Mouse (Mus musculus) liver, embryonic 11.5 days (tissue): ENCODE data around the gene Krtap5-3. TPM values are rescaled to one million over a fixed set of nuclear protein-coding genes. Genes with fewer than 3 reads are reported as not detected.
"Not testable (repeated sequence)": the region's sequence is repeated elsewhere in the genome, so short reads cannot be mapped to it uniquely, and the experiment has no call there.

Experiments used
- ATAC-seq: fragments of 200-750 bp; cut with Nextera tagmentation; replicated peaks from 2 replicates; pipeline ENCODE4 v1.8.0; 2017; ENCODE audit warnings: moderate number of reproducible peaks, mild to moderate bottlenecking, moderate TSS enrichment, moderate library complexity; ENCODE audit not compliant: low FRiP score
- DNase-seq: peaks from one replicate; pipeline ENCODE4 v3.0.0-alpha.2; 2017; ENCODE audit warnings: low spot score
- H3K27ac ChIP-seq: fragments of 300-500 bp; sonication (generic); 2 replicates; pipeline ENCODE4 v1.5.1; 2014; ENCODE audit warnings: mild to moderate bottlenecking, low read depth, low read length, control low read depth
- H3K27me3 ChIP-seq: fragments of 300-500 bp; sonication (generic); replicated peaks from 2 replicates; pipeline ENCODE4 v1.6.1; 2014; ENCODE audit warnings: low read length, mixed read lengths; ENCODE audit not compliant: control insufficient read depth, insufficient read depth
- H3K36me3 ChIP-seq: fragments of 300-500 bp; sonication (generic); 2 replicates; pipeline ENCODE4 v1.6.1; 2014; ENCODE audit warnings: mild to moderate bottlenecking, low read length, moderate library complexity, mixed read lengths; ENCODE audit not compliant: control insufficient read depth, insufficient read depth
- H3K4me1 ChIP-seq: fragments of 300-500 bp; sonication (generic); replicated peaks from 2 replicates; pipeline ENCODE4 v1.6.1; 2014; ENCODE audit warnings: low read length, mixed read lengths; ENCODE audit not compliant: control insufficient read depth, insufficient read depth
- H3K4me2 ChIP-seq: fragments of 300-500 bp; sonication (generic); 2 replicates; pipeline ENCODE4 v1.6.1; 2014; ENCODE audit warnings: mild to moderate bottlenecking, control low read depth, moderate library complexity
- H3K4me3 ChIP-seq: fragments of 300-500 bp; sonication (generic); 2 replicates; pipeline ENCODE4 v1.5.1; 2014; ENCODE audit warnings: low read depth, low read length, control low read depth
- H3K9ac ChIP-seq: fragments of 300-500 bp; sonication (generic); 2 replicates; pipeline ENCODE4 v1.6.1; 2014; ENCODE audit warnings: low read depth, low read length, control low read depth
- H3K9me3 ChIP-seq: fragments of 300-500 bp; sonication (generic); 2 replicates; pipeline ENCODE4 v1.6.1; 2016; ENCODE audit warnings: low read length, inconsistent platforms, mixed read lengths; ENCODE audit not compliant: control insufficient read depth
- WGBS: fragments of 180-500 bp; shearing (Covaris S2); extraction: QIAGEN DNeasy Blood & Tissue Kit; methylation state at CpG from one replicate; pipeline ENCODE4 v1.1.7; 2014; 5-methylcytosine and 5-hydroxymethylcytosine counted together
- polyA plus RNA-seq: library from polyadenylated mRNA; unstranded; fragments of >200 nt; fragmentation: Nextera tagmentation; extraction: Ambion mirVana; gene quantifications from 2 replicates; pipeline ENCODE4 v1.2.1, GENCODE M21; 2014

Krtap5-3 gene
- not detected in 2 replicates for polyA plus RNA-seq

GRCm38 (mm10) chr7:142201064-142201463, at the start of gene Krtap5-3:
Gene Krtap5-3 (plus strand): TSS chr7:142201364.
- Histone ChIP-seq H3K4me3 (no peak within 1 kb of the TSS), H3K4me1 (no peaks in the 10 kb centered on the region), H3K27ac (no peak within 1 kb of the TSS), H3K27me3 (no peaks in the 10 kb centered on the region), H3K4me2 (no peak within 1 kb of the TSS), H3K36me3 (no peaks in the 10 kb centered on the region), H3K9ac (no peak within 1 kb of the TSS), H3K9me3 (no peaks in the 10 kb centered on the region)
- DNase-seq (no peak), ATAC-seq (no peak)
- 73% methylated on average over 1 of the region's 1 CpGs for WGBS

- Histone ChIP-seq H3K4me1 (no peaks in the 10 kb centered on the region), H3K9me3 (no peaks in the 10 kb centered on the region), H3K4me3 (no peak overlapping the region), H3K36me3 (no peaks in the 10 kb centered on the region), H3K9ac (no peak overlapping the region), H3K27me3 (no peaks in the 10 kb centered on the region; the same call in 1 of the 2 replicates), H3K27ac (no peak overlapping the region), H3K4me2 (no peak overlapping the region)
- WGBS: 82% methylated on average over 4 of the region's 4 CpGs
- DNase-seq (no peak), ATAC-seq (no peak)
Measured at GRCm38 (mm10) chr7:142152191-142152590, 49.0 kb upstream of the Krtap5-3 start.

- no peak overlapping the region for H3K27ac ChIP-seq
- no peaks in the 10 kb centered on the region for H3K9me3 ChIP-seq
- no peak for DNase-seq
- 71% methylated on average over 1 of the region's 1 CpGs for WGBS
- no peak overlapping the region for H3K9ac ChIP-seq
- no peak for ATAC-seq
- no peak overlapping the region for H3K4me2 ChIP-seq
- no peak overlapping the region for H3K4me3 ChIP-seq
- no peaks in the 10 kb centered on the region; the same call in 1 of the 2 replicates for H3K27me3 ChIP-seq
- H3K36me3 ChIP-seq: no peaks in the 10 kb centered on the region
- H3K4me1 ChIP-seq: no peaks in the 10 kb centered on the region
Measured at GRCm38 (mm10) chr7:142155308-142155707, 45.9 kb upstream of the Krtap5-3 start.

GRCm38 (mm10) chr7:142157013-142157412, 44.2 kb upstream of the Krtap5-3 start, which contains the start of gene Gm29735:
Gene Gm29735 (minus strand): TSS chr7:142157113.
- H3K4me3 ChIP-seq, DNase-seq, H3K4me1 ChIP-seq, H3K9ac ChIP-seq, H3K27ac ChIP-seq, ATAC-seq, H3K4me2 ChIP-seq, H3K27me3 ChIP-seq, H3K9me3 ChIP-seq, H3K36me3 ChIP-seq: not testable (repeated sequence)
- WGBS: 53% methylated on average over 2 of the region's 2 CpGs

- no peaks in the 10 kb centered on the region for H3K4me1 ChIP-seq
- no peak overlapping the region for H3K4me2 ChIP-seq
- DNase-seq: no peak
- ATAC-seq: no peak
- WGBS: 87% methylated on average over 3 of the region's 3 CpGs
- H3K27ac ChIP-seq: no peak overlapping the region
- no peaks in the 10 kb centered on the region for H3K36me3 ChIP-seq
- H3K9me3 ChIP-seq: no peaks in the 10 kb centered on the region
- H3K4me3 ChIP-seq: no peak overlapping the region
- H3K9ac ChIP-seq: no peak overlapping the region
- no peaks in the 10 kb centered on the region; the same call in 1 of the 2 replicates for H3K27me3 ChIP-seq
Measured at GRCm38 (mm10) chr7:142159366-142159765, 41.8 kb upstream of the Krtap5-3 start.

- not testable (repeated sequence) for H3K4me2 ChIP-seq, H3K36me3 ChIP-seq, H3K27me3 ChIP-seq, ATAC-seq, H3K4me1 ChIP-seq, H3K9ac ChIP-seq, DNase-seq, H3K4me3 ChIP-seq, H3K27ac ChIP-seq, H3K9me3 ChIP-seq
Measured at GRCm38 (mm10) chr7:142165639-142166038, 35.5 kb upstream of the Krtap5-3 start, which contains the start of gene Gm4553. Gene Gm4553 (minus strand): TSS chr7:142165739.

GRCm38 (mm10) chr7:142169836-142170235, 31.3 kb upstream of the Krtap5-3 start:
- Histone ChIP-seq H3K4me1 (no peaks in the 10 kb centered on the region), H3K27me3 (no peaks in the 10 kb centered on the region), H3K4me2 (no peak overlapping the region), H3K9me3 (no peaks in the 10 kb centered on the region), H3K4me3 (no peak overlapping the region), H3K27ac (no peak overlapping the region), H3K36me3 (no peaks in the 10 kb centered on the region), H3K9ac (no peak overlapping the region)
- 42% methylated on average over 3 of the region's 3 CpGs for WGBS
- DNase-seq (no peak), ATAC-seq (no peak)

GRCm38 (mm10) chr7:142175905-142176304, 25.3 kb upstream of the Krtap5-3 start, which contains the start of gene Krtap5-2:
Gene Krtap5-2 (minus strand): TSS chr7:142176005.
- not testable (repeated sequence) for H3K27ac ChIP-seq, H3K9me3 ChIP-seq, H3K4me2 ChIP-seq, H3K4me1 ChIP-seq, H3K27me3 ChIP-seq, H3K36me3 ChIP-seq, ATAC-seq, DNase-seq, H3K9ac ChIP-seq, H3K4me3 ChIP-seq

GRCm38 (mm10) chr7:142178685-142179084, 22.5 kb upstream of the Krtap5-3 start:
- Histone ChIP-seq H3K4me2 (no peak overlapping the region), H3K9ac (no peak overlapping the region), H3K27ac (no peak overlapping the region), H3K4me1 (no peaks in the 10 kb centered on the region), H3K4me3 (no peak overlapping the region), H3K27me3 (no peaks in the 10 kb centered on the region), H3K36me3 (no peaks in the 10 kb centered on the region), H3K9me3 (no peaks in the 10 kb centered on the region)
- WGBS: 74% methylated on average over 1 of the region's 1 CpGs
- no peak for ATAC-seq
- DNase-seq: no peak
